Mouse (Mus musculus) embryo, embryonic 11.5 days (tissue): Measurements from ENCODE around the gene Sept10.
"Not testable (repeated sequence)": the region's sequence is repeated elsewhere in the genome, so short reads cannot be mapped to it uniquely, and the experiment has no call there.

Source experiments
- DNase-seq: peaks from one replicate; pipeline ENCODE4 v3.0.0-alpha.2; 2012; ENCODE audit warnings: low read depth, low spot score

Gene Sept10

DNA sequence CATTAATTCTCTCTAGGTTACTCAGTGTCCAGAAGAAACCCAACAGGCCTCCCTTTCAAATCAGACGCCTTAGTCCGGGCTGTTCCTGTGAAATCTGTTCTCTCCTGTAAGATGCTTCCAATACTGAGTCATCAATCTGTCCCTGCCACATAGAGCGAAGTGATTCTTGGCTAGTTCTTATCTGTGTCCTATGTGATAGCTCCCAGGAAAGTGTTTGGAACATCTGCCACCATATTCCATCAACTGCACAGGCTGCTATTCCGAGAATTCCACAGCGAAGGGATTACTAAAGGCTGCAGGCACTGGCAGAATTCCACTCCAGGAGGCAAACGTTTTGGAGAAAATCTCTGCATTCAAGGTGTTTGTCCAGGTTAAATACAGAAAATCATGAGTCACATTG is 94.0 kb downstream of the Sept10 start:
- no peak for DNase-seq

DNA sequence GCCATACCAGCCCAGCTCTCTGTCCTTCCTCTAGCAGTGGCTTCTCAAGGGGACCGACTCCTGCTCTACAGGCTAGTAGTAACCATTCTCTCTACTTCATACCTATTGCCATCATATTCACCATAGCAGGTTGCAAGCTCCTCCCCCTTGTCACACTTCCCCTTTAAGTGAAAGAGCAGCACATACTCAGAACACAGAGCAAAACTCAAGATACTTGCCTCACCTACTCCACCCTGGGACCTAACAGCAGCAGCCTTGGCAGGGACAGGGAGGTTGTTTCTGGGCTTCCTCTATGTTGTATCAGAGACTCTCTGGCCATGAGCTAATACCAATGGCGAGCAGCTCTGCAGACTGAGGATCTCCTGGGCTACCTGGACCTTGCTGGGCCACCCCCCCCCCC is 96.2 kb downstream of the Sept10 start:
- DNase-seq, result no peak

DNA sequence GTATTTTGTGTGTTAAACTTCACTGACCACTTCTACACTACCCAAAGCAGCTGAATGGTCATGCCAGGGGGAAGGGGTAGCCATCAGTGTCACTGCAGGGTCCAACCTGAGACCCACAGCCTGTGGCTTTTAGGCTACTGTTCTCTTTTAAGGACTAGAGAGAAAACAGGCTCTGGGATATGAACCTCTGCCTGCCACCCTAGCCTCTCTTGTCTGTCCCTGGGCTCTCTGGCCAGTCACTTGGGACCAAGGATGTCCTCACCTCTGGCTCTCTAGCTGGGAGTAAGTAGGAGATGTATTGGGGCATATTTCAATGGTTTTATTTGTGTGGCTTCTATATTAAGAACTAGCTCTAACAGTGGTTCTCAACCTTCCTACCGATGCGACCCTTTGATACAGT is 101.8 kb downstream of the Sept10 start:
- no peak for DNase-seq

DNA sequence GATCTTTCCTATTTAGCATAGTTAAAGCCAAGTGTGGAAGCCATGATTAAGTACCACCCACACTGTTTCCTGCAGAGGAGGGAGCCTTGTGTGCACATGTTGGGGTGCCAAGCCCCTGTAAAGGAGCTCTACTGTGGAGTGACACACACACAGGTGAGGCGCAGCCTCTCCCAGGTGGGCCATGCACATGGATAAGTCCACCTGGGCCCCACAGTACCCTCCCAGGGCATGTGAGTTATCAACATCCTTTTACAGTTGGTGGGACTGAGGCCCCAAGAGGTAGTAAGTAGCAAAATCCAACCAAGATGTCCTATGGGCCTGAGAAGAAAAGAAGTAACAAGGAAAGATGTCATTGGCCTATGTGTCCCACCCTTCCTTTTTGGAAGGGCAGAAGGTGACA is 102.6 kb downstream of the Sept10 start:
- DNase-seq, result no peak

DNA sequence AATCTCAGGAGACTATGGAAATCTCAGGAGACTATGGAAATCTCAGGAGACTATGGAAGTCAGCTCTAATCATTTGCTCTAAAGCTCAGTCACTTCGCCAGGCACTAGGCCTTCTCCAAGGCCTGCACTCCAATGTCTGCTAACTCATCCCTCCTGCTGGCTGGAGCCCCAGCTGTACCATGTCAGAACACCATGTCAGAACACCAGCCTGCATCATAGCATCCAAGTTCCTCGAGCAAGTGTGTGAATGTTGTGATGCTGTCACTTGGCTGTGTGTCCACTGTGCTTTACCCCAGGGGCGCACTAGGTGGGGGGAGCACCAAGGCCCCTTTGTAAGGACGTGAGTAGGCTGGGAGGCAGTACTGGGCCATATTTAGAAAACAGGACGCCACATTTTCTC is 104.1 kb downstream of the Sept10 start:
- no peak for DNase-seq

DNA sequence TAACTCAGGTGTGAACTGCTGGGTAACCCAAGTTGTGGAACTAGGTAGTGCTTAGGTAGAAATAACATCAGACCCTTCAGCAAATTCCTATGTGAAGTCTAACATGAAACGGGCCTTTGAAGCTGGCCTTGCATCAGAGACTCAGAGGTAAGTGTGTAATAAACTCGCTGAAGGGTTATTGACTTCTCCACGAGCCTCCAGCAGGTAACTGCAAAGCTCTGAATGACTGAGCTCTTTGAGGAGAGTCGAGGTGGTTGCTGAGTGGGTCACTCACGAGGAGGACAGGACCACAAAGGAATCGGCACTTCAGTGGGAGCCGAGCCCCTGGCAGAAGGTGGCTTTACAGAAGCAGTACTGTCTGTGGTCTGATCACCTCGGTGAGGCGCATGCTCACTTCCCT is 105.3 kb downstream of the Sept10 start:
- DNase-seq, result no peak

DNA sequence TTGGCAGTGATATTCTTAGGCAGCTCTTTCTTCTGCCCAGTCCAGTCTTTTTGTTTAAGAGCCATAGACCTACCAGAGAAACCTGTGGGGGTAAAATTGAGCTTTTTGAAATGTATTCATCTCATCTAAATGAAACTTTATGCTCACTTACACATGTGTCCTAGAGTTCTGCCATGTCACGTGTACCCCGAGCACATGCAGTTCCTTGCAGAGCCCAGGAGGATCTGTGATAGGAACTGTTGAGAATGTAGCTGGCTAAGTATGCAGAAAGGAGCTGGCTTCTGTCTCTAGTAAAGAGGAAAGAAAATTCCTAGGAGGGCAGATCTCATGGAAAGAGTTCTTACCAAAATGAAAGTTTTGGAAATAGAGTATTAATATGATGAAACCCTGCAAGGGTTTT is 106.0 kb downstream of the Sept10 start:
- DNase-seq, result no peak

DNA sequence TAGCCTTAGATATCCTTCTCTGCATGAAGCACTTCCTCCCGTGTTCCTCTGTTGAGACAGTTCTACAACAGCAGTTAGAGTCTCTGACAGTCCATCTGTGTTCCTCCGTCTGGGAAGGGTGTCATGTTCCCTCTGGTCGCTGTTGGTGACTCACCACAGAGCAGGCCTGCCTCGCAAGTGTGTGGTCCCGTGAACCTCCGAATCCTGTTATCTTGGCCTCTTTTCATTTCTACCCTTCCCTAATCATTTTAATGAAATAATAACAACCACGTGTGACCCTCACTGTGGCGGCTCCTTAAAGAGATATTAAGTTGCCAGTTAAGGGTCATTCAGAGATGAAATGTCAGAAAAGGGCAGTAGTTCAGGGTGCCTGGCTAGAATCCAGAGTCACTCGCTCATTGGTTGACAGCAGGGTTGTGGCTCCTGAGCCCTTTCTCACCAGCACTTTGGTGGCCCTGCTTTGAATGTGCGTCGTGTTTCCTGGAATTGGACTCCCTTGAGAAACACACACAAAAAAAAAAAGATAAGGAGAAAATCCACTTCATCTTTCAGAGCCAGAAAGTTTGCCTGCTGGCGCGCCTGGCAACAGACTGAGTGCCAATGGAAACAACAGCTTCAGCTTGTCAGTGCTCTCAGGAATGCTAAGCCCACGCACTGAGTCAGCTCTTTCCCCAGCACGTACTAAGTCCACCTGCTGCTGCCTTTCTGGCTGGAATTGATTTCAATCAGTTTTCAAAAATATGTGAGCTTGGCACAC is 106.9 kb downstream of the Sept10 start:
- DNase-seq, result no peak

DNA sequence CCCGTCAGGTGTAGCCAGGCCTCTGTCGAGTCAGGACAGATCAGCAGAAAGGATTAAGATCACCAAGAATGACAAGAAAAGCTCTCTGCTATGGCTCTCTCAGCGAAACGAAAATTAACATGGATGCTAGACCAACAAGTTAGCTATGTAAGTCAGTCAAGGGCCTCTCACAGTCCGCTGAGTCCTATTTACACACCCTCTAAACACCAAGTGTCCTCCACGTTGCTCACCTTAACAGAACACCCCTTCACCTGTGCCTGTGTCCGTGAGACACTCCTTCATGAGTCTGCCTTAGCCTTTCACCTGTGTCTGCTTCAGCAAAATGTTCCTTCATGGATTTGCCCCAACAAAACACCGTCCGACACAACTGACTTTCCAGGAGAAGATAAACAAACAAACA is 108.3 kb downstream of the Sept10 start:
- DNase-seq, result no peak

DNA sequence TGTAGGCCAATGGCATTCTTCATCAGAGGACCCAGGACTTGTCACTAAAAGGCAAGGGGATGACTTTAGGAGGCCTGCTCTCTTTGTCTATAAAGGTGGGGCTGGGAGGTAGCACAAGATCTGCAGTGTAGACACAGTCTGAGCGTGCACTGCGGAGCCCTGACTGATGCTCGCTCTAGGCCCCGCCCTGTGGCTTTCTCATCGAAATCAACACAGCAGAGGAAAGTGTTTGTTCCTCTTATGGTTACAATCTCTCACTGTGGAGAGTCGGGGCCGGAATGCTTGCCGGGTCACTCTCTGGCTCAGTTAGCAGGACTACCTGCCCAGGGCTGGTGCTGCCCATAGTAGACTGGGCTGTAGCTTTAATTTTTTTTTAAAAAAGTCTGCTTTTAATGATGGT is 108.9 kb downstream of the Sept10 start:
- no peak for DNase-seq

DNA sequence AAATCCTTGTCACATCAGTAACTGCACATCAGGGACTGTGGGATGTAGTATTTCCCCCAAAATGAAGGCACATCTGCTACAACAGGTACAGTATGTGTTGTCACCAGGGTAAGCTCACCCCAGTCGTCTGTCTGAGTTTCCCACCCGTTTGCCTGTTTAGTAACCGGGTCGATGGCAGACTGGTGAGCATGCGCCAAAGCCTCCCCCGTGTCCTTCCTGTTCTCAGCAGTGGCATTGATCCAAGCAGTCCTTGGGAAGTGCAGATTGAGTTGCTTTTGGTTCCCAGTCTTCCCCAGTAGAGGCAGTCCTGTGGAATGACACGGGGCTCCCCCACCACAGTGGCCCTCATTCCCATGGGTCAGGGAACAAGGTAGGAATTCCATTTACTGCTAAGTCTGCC is 111.3 kb downstream of the Sept10 start:
- no peak for DNase-seq

DNA sequence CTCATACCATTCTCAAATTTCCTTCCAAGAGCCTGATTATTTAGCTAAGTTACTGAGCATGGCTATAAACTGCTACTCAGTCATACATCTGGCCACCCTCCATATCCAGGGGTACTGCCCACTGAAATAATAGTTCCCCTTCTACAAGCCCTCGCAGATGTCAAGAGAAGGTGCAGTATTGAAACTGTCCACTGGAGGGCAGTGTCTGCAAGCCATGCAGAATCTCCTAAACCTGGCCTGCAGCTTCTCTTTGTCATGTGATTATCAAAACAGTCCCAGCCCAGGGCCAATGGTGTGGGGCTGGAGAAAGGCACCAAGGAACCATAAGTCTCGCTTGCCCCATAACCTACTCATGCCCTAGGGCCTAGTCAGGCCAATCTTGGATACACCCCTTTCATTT is 112.6 kb downstream of the Sept10 start:
- DNase-seq, result peak; percentile 57

DNA sequence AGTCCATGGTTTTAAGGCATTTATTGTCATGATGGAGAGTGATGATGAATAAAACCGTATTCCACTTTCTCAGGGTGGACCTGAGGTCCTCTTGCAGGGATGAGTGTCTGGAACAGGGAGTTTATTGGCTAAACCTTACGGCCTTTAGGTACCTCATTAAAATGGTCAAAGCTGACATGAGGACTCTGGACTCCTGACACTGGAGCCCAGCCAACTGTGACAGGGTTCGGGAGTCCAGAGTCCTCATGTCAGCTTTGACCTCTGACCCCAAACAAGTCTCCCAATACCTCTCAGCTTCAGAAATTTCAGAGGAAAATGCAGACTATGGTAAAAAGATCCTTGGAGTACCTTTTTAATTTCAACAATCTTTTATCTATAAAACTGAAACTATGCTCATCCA is 115.0 kb downstream of the Sept10 start:
- DNase-seq, result no peak

DNA sequence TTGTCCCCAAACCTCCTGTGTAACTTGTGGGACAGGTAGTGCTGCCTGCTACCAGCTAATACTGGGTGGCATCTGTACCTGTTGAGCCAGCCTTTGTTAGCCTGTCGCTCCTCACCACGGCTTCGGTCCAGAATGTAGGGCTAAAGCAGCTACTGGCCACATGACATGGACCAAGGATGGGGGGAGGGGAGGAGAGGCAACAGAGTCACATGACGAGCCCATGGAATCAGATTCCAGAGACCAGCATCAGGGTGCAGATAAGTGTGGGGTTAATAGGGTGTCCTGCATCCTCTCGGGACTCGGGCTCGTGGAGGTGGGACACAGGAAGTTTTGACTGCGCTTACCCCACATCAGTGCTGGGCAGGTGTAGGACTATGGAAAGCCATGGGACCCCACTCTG is 115.8 kb downstream of the Sept10 start:
- no peak for DNase-seq

DNA sequence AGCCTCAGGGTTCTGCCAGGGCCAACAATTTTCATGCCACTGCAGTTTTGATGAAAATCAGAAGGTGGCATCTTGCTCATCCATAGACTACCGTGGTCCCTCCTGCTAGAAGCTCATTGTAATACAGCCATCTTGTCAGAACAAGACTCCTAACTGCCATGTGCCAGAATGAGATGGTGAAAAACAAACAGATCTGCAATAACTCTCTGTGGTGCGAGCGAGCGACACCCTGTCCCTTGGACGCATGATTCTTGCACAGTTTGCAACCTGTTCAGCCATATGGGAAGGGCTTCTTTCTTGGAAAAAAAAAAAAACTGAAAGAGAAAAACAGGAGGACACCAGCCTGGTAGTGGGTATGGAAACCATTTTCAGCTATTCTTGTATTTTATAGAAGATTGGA is 117.0 kb downstream of the Sept10 start:
- DNase-seq, result no peak

DNA sequence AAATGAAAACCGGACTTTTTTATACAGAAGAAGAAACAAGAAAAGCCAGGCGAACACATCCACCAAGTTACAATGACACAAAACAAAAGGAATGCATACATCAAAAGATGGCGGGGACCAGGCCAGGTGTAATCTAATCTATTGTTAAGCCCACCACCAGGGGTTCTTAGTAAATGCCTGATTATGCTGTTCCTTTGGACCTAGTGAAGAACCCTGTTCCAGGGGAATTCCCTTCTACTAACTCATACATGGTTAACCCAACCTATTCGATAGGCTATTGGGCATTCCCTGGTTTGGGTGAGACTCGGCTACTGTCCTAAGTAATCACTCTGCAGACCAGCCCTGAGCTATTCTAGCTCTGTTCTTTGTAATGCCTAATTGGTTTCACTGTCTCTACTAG is 118.6 kb downstream of the Sept10 start:
- DNase-seq, result not testable (repeated sequence)

DNA sequence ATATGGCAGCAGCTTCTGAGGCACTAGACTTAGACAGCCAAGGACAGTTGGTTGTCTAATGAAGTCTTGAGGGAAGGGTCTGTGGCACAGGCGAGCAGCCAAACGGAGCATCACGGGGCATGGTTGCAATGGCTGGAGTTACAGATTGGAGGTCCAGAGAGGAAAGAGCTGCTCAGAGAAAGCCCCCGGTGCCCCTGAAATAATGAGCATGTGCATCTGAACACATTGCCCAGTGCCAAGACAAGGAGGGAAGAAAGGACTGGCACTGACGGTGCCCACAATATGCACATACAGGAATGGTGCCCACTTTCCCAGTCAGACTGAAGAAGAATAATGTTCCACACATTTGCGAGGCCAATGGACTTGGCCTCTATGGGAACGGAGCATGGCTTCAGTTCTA is 129.7 kb downstream of the Sept10 start:
- DNase-seq, result no peak
